Mouse (Mus musculus) embryonic facial prominence, embryonic 13.5 days (tissue): ENCODE data around the gene Asgr1. TPM values are rescaled to one million over a fixed set of nuclear protein-coding genes. Genes with fewer than 3 reads are reported as not detected.
"Not testable (repeated sequence)": the region's sequence is repeated elsewhere in the genome, so short reads cannot be mapped to it uniquely, and the experiment has no call there.

Experiments used
- ATAC-seq: fragments of 200-750 bp; cut with Nextera tagmentation; 2 replicates; pipeline ENCODE4 v1.8.0; 2017; ENCODE audit warnings: low read depth; ENCODE audit not compliant: insufficient number of reproducible peaks, insufficient read depth, low FRiP score, low TSS enrichment
- H3K27ac ChIP-seq: fragments of 300-500 bp; sonication (generic); 2 replicates; pipeline ENCODE4 v1.5.1; 2015; ENCODE audit warnings: moderate library complexity, mild to moderate bottlenecking, inconsistent platforms
- H3K27me3 ChIP-seq: fragments of 300-500 bp; sonication (generic); 2 replicates; pipeline ENCODE4 v1.6.1; 2015; ENCODE audit warnings: mild to moderate bottlenecking, inconsistent platforms
- H3K36me3 ChIP-seq: fragments of 300-500 bp; sonication (generic); 2 replicates; pipeline ENCODE4 v1.6.1; 2015; ENCODE audit warnings: mild to moderate bottlenecking, inconsistent platforms
- H3K4me1 ChIP-seq: fragments of 300-500 bp; sonication (generic); 2 replicates; pipeline ENCODE4 v1.6.1; 2015; ENCODE audit warnings: inconsistent platforms
- H3K4me2 ChIP-seq: fragments of 300-500 bp; sonication (generic); 2 replicates; pipeline ENCODE4 v1.6.1; 2015; ENCODE audit warnings: moderate library complexity, mild to moderate bottlenecking, inconsistent platforms
- H3K4me3 ChIP-seq: fragments of 300-500 bp; sonication (generic); 2 replicates; pipeline ENCODE4 v1.5.1; 2015; ENCODE audit warnings: mild to moderate bottlenecking, inconsistent platforms
- H3K9ac ChIP-seq: fragments of 300-500 bp; sonication (generic); 2 replicates; pipeline ENCODE4 v1.6.1; 2015; ENCODE audit warnings: mild to moderate bottlenecking, inconsistent platforms
- H3K9me3 ChIP-seq: fragments of 300-500 bp; sonication (generic); 2 replicates; pipeline ENCODE4 v1.6.1; 2016; ENCODE audit warnings: inconsistent platforms
- WGBS: fragments of 180-500 bp; shearing (Covaris S2); methylation state at CpG from one replicate; pipeline ENCODE4 v1.1.7; 2015; ENCODE audit warnings: mixed read lengths; 5-methylcytosine and 5-hydroxymethylcytosine counted together
- polyA plus RNA-seq: library from polyadenylated mRNA; unstranded; fragments of >200 nt; fragmentation: Nextera tagmentation; extraction: Ambion mirVana; gene quantifications from 2 replicates; pipeline ENCODE4 v1.2.1, GENCODE M21; 2015

Asgr1 gene
- 0.24 and 0.47 TPM in 2 replicates for polyA plus RNA-seq

DNA sequence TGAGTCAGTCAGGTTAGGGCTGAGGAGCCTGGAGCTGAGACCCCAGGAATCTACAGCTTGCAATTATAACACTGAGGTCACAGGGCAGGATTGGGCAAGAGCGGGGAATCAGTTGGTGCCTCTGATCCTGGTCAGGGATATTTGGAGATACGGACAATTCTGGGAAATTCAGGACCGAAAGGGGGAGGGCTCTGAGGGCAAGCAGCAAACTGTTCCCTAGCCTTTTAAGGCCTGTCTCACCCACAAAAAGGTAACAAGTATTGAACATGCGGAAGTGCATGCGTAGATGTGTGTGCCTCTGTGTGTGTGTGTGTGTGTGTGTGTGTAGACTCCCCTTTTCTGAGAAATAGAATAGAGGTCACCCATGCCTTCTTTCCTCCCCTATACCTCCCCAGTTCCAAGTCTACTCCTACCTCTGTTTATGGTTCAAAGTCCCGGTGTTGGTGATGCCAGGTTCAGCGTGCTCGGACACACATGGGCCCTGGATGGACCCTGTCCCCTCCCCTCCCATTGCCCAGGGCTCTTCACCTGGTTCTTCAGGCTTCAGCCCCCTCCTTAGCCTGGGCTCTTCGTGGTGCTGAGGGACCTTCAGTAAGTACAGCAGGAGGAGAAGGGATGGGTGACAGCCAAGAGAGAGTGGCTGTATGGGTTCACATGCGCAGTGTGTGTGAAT is at the start of gene Asgr1:
TSS of gene Asgr1 (plus strand) at position 188 of the 673 bp plus-strand sequence.
- H3K27me3 ChIP-seq, result no peaks in the 10 kb centered on the region
- no peak within 1 kb of the TSS for H3K4me2 ChIP-seq
- 82% methylated on average over 10 of the region's 10 CpGs for WGBS

DNA sequence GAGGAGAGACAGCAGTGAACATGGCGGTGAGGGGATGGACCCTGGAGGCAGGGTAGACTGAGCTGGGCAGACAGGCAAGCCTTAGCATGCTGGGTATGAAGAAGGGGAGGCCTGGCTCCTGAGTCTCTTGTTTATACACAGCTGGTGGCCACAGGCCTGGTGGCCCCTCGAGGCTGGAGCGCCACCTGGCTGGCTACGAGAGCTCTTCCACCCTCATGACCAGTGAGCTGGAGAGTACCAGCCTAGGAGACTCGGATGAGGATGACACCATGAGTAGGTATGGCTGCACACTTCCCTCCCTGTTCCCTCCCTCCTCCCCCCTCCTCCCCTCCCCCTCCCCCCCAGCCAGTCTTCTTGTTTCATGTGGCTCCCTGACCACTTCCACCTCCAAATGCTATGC is 48.4 kb upstream of the Asgr1 start:
- 62% methylated on average over 5 of the region's 5 CpGs for WGBS
- no peaks in the 10 kb centered on the region for H3K27me3 ChIP-seq
- no peak overlapping the region for H3K4me2 ChIP-seq
- no peaks in the 10 kb centered on the region for H3K9me3 ChIP-seq
- H3K9ac ChIP-seq, result no peak overlapping the region; the same call in 1 of the 2 replicates
- ATAC-seq, result no peak
- H3K4me1 ChIP-seq, result peaks cover 31% of the 10 kb centered on the region
- H3K4me3 ChIP-seq, result no peak overlapping the region
- H3K36me3 ChIP-seq, result peaks cover 64% of the 10 kb centered on the region
- H3K27ac ChIP-seq, result no peak overlapping the region

More for the DNA sequence above, at the start of gene Asgr1:
- no peaks in the 10 kb centered on the region for H3K9me3 ChIP-seq
- H3K4me3 ChIP-seq, result no peak within 1 kb of the TSS
- peak within 1 kb of the TSS; percentile 6; the same call in 1 of the 2 replicates for H3K9ac ChIP-seq
- H3K4me1 ChIP-seq, result 0 out of 2 replicates have a peak, but pooled peaks cover 8% of the 10 kb centered on the region
- H3K36me3 ChIP-seq, result no peaks in the 10 kb centered on the region
- ATAC-seq, result no peak
- H3K27ac ChIP-seq, result 0 out of 2 replicates have a peak within 1 kb of the TSS, but pooled peaks have one; percentile 16

DNA sequence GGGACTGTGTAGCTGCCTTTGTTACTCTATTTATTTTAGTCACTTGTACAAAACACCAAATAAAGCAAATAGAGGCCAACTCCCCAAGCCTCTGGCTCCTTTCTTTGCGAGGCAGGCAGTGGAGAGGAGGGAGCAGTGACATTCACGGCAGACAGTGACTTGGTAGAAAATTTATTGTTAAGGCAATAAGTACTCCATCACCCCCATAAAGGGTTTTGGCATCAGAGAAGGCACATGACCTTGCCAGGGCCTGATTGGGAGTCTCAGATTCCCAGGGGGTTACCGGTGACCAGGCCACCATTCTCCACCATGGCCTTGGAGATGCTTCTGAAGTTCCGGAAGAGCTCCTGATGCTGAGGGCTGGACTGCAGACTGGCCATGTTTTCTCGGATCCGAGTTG is 43.9 kb upstream of the Asgr1 start:
- ATAC-seq, result no peak
- Histone ChIP-seq H3K27me3 (no peaks in the 10 kb centered on the region), H3K4me1 (peaks cover 10% of the 10 kb centered on the region), H3K9ac (peak overlapping the region; percentile 40; the same call in 1 of the 2 replicates), H3K36me3 (peaks cover 94% of the 10 kb centered on the region), H3K4me2 (no peak overlapping the region), H3K4me3 (no peak overlapping the region), H3K9me3 (no peaks in the 10 kb centered on the region), H3K27ac (no peak overlapping the region)
- WGBS, result 89% methylated on average over 6 of the region's 6 CpGs

DNA sequence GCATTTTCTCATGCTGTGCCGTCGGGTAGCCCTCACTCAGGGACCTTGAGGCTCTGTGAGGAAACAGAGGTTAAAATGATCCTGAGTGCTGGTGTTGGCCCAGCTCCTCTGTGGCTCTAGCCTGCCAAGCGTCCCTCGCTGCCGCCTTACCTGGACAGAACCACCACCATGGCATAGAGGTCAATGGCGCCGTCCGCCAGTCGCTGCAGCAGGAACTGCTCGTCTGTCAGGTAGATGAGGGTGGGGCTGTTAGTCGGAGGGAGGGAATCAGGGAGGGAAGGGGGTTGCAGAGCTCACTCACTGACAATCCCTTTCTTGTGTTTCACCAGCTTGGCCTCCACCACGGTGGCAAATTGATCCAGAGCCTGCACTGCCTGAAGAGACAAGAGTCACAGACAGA is 43.3 kb upstream of the Asgr1 start:
- no peak overlapping the region for H3K4me3 ChIP-seq
- peak overlapping the region; percentile 40; the same call in 1 of the 2 replicates for H3K9ac ChIP-seq
- 85% methylated on average over 12 of the region's 12 CpGs for WGBS
- H3K9me3 ChIP-seq, result no peaks in the 10 kb centered on the region
- H3K27me3 ChIP-seq, result no peaks in the 10 kb centered on the region
- H3K36me3 ChIP-seq, result peaks cover 88% of the 10 kb centered on the region
- no peak overlapping the region for H3K4me2 ChIP-seq
- ATAC-seq, result no peak
- H3K4me1 ChIP-seq, result peaks cover 10% of the 10 kb centered on the region
- H3K27ac ChIP-seq, result no peak overlapping the region

DNA sequence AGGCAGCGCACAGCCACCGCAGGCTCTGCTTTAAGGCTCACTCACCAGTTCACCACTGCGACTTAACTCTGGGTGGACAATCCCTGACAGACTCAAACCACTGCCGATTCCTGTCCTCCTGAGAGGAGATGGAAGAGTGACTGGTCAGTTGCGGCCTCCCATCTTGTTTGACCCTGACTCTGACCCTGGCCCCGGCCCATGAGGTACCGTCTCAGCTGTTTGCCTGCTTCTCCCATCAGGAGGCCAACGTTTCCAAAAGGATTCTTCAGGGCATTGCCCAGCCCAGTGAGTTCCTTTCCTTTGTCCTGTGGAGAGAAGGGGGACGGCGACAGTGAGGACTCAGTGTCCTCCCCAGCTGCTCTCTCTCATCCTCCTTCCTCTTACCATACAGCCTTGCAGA is 42.9 kb upstream of the Asgr1 start:
- H3K4me1 ChIP-seq, result peaks cover 10% of the 10 kb centered on the region
- no peak overlapping the region for H3K4me3 ChIP-seq
- no peak overlapping the region for H3K4me2 ChIP-seq
- no peaks in the 10 kb centered on the region for H3K27me3 ChIP-seq
- 84% methylated on average over 10 of the region's 10 CpGs for WGBS
- peaks cover 84% of the 10 kb centered on the region for H3K36me3 ChIP-seq
- 0 out of 2 replicates have a peak overlapping the region, but pooled peaks have one; percentile 3 for H3K9ac ChIP-seq
- H3K9me3 ChIP-seq, result no peaks in the 10 kb centered on the region
- no peak overlapping the region for H3K27ac ChIP-seq
- ATAC-seq, result no peak

DNA sequence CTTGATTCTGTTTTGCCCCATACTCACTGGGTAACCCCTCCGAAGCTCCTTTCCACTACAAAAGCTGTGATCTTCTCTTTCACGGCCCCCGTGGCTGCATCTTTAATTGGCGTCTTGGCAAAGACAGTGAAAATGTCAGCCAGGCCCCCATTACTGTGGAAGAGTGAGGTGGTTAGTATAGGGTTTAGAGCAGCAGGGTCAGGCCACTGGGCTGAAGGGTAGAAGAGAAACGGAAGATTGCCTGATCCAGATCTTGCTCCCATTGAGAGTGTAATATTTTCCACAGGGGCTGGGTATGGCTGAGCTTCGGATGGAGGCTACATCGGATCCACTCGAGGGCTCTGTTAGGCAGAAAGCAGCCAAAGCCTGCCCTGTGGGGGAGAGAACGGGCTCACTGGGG is 41.0 kb upstream of the Asgr1 start:
- H3K9ac ChIP-seq, result no peak overlapping the region
- H3K36me3 ChIP-seq, result peaks cover 65% of the 10 kb centered on the region
- H3K9me3 ChIP-seq, result no peaks in the 10 kb centered on the region
- H3K27ac ChIP-seq, result no peak overlapping the region
- ATAC-seq, result no peak
- H3K4me3 ChIP-seq, result no peak overlapping the region
- H3K4me2 ChIP-seq, result no peak overlapping the region
- no peaks in the 10 kb centered on the region for H3K27me3 ChIP-seq
- peaks cover 20% of the 10 kb centered on the region for H3K4me1 ChIP-seq
- 86% methylated on average over 9 of the region's 9 CpGs for WGBS

DNA sequence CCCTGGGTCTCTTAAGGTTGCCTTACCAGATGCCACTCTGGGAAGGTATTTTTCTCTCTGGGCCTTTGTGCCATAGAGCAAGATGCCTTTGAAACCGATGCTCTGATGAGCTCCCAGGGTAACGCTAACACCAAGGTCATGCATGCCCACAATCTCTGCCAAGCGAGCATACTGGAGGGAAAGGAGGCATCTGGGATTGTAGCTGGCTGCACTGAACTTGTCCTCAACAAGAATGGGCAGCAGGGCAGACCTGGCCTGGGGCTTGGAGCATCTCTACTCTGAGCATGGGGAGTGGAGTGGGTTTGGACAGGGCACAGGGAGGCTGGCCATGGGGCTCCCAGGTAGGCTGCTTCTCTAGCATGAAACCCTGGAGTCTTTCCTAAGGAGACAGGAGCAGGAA is 40.5 kb upstream of the Asgr1 start:
- H3K9me3 ChIP-seq, result no peaks in the 10 kb centered on the region
- no peak overlapping the region for H3K4me3 ChIP-seq
- H3K27ac ChIP-seq, result no peak overlapping the region
- no peak overlapping the region for H3K9ac ChIP-seq
- no peak overlapping the region for H3K4me2 ChIP-seq
- peaks cover 22% of the 10 kb centered on the region for H3K4me1 ChIP-seq
- ATAC-seq, result no peak
- 84% methylated on average over 3 of the region's 3 CpGs for WGBS
- H3K36me3 ChIP-seq, result peaks cover 60% of the 10 kb centered on the region
- H3K27me3 ChIP-seq, result no peaks in the 10 kb centered on the region

DNA sequence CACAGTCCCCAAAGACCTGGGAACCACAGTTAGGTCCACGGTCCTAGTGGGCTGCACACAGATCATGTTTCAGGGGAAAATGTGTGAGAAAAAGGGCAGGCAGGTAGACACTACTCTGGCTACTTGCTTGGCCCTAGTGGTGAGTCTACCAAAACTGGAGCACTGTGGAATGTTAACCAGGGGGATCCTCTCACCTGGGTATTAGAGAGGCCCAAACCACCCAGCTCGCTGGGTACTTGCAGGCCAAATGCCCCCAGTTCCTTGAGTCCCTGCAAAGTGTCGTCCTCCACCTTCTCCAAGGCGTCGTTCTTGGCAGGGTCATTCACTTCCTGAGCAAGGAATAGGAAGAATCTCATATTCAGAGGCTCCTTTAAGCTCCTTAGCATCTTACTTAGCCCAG is 39.8 kb upstream of the Asgr1 start:
- no peaks in the 10 kb centered on the region for H3K27me3 ChIP-seq
- no peaks in the 10 kb centered on the region for H3K9me3 ChIP-seq
- no peak overlapping the region for H3K4me3 ChIP-seq
- 61% methylated on average over 5 of the region's 5 CpGs for WGBS
- no peak for ATAC-seq
- H3K36me3 ChIP-seq, result peaks cover 53% of the 10 kb centered on the region
- H3K9ac ChIP-seq, result peak overlapping the region; percentile 84
- H3K4me2 ChIP-seq, result peak overlapping the region; percentile 85
- peaks cover 25% of the 10 kb centered on the region for H3K4me1 ChIP-seq
- H3K27ac ChIP-seq, result 0 out of 2 replicates have a peak overlapping the region, but pooled peaks have one; percentile 72

DNA sequence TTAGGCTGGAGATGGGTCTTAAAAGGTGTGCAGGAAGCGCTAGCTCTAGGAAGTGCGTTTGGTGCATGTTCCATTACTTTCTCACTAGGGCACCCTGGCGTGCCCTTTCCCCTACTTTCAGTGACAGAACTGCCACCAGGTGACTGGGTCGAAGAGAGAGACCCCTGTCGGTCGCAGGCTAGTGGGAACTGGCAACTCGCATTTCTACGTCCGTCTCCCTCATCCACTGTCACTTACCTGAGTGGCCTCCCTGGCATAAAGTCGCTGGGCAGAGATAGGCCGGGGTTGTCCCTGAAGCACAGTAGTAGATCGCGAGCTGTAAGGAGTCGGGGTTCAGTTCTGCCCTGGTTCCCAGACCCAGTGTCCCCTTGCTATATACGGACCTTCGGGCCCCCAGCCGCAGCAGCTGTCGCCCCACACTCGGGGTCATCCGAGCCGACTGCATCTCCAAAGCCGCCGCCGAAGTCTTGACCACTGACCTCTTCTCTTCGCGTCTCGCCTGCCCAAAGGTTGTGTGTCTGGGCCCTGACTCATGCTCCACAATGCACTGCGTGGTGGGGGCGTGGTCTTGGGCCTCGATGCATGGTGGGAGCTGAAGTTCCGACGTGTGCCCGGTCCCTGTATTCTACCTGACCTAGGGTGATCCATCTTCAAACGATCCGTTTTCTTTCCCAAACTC is 38.9 kb upstream of the Asgr1 start, which contains the start of gene Acadvl:
TSS of gene Acadvl (minus strand) at position 532 of the 679 bp plus-strand sequence.
- Histone ChIP-seq H3K9ac (peak within 1 kb of the TSS; percentile 84), H3K27me3 (no peaks in the 10 kb centered on the region), H3K36me3 (peaks cover 44% of the 10 kb centered on the region), H3K4me1 (peaks cover 34% of the 10 kb centered on the region), H3K4me2 (peak within 1 kb of the TSS; percentile 85), H3K27ac (peak within 1 kb of the TSS; percentile 72), H3K4me3 (peak within 1 kb of the TSS; percentile 65), H3K9me3 (no peaks in the 10 kb centered on the region)
- under 1% methylated on average over 35 of the region's 35 CpGs for WGBS
- peak; percentile 64 for ATAC-seq

DNA sequence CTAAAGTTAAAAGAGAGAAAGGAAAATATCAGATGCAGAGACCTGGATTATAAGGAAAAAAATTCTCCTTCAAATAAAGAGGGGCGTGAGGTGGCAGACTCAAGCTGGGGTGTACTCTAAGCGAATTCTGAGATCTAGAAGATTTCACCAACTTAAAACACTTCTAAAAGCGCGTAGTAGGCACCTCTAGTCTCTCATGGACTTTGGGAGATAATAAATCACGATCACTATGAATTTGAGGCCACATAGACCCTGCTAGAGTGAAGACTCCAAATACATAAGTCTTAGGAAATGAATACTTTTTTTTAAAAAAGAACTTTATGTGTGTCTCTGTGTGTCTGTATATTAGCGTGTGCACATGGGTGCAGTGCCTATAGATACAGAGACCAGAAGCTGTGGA is 38.2 kb upstream of the Asgr1 start:
- Histone ChIP-seq H3K27me3 (no peaks in the 10 kb centered on the region), H3K4me3 (peak overlapping the region; percentile 65; the same call in 1 of the 2 replicates), H3K4me1 (peaks cover 41% of the 10 kb centered on the region), H3K9me3 (no peaks in the 10 kb centered on the region), H3K4me2 (peak overlapping the region; percentile 85), H3K9ac (no peak overlapping the region), H3K27ac (no peak overlapping the region), H3K36me3 (peaks cover 37% of the 10 kb centered on the region)
- WGBS, result 64% methylated on average over 6 of the region's 6 CpGs
- no peak for ATAC-seq

DNA sequence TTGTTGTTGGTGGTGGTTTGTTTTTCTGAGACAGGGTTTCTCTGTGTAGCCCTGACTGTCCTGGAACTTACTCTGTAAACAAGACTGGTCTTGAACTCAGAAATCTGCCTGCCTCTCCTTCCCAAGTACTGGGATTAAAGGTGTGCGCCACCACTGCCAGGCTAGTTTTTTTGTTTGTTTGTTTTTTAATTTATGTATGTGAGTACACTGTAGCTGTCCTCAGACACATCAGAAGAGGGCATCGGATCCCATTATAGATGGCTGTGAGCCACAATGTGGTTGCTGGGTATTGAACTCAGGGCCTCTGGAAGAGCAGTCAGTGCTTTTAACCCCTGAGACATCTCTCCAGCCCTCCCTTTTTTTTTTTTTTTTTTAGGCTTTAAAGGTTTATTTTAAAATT is 37.7 kb upstream of the Asgr1 start:
- H3K9me3 ChIP-seq, H3K27ac ChIP-seq, H3K9ac ChIP-seq, H3K27me3 ChIP-seq, H3K4me2 ChIP-seq, H3K4me3 ChIP-seq, ATAC-seq: not testable (repeated sequence)
- 67% methylated on average over 2 of the region's 2 CpGs for WGBS
- Histone ChIP-seq H3K36me3 (peaks cover 32% of the 10 kb centered on the region), H3K4me1 (peaks cover 45% of the 10 kb centered on the region)

DNA sequence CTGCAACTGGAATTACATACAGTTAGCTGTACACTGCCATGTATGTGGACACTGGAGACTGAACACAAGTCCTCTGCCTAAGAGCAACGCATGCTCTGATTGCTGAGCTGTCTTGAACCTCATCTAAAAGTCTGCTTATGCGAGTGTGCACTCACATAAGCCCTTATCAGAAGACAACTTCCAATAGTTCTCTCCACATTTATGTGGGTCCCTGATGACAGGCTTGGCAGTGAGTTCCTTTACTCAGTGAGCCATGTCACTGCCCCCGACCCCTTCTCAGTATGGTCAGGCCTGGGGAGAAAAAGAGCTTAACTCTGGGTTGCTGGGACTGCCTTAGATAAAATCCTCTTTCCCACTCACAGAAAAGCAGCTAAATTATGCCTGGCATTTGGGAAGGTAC is 37.2 kb upstream of the Asgr1 start, which contains the start of gene Dlg4:
TSS of gene Dlg4 (plus strand) at position 274 of the 400 bp plus-strand sequence.
- Histone ChIP-seq H3K36me3 (peaks cover 27% of the 10 kb centered on the region), H3K4me1 (peaks cover 50% of the 10 kb centered on the region), H3K27ac (peak within 1 kb of the TSS; percentile 95), H3K9me3 (no peaks in the 10 kb centered on the region), H3K4me2 (peak within 1 kb of the TSS; percentile 85), H3K9ac (peak within 1 kb of the TSS; percentile 88), H3K4me3 (peak within 1 kb of the TSS; percentile 69), H3K27me3 (no peaks in the 10 kb centered on the region)
- no peak for ATAC-seq
- 68% methylated on average over 3 of the region's 3 CpGs for WGBS
